Mouse (Mus musculus) embryonic facial prominence, embryonic 14.5 days (tissue): ENCODE results near the gene Spry1. TPM values are rescaled to one million over a fixed set of nuclear protein-coding genes. Genes with fewer than 3 reads are reported as not detected.

ENCODE experiments used
- ATAC-seq: fragments of 200-750 bp; cut with Nextera tagmentation; 2 replicates; pipeline ENCODE4 v1.8.0; 2017; ENCODE audit warnings: low read depth, moderate number of reproducible peaks, moderate TSS enrichment
- DNase-seq: peaks from one replicate; pipeline ENCODE4 v3.0.0-alpha.2; 2015; ENCODE audit warnings: low spot score
- H3K27ac ChIP-seq: fragments of 300-500 bp; sonication (generic); replicated peaks from 2 replicates; pipeline ENCODE4 v1.5.1; 2014; ENCODE audit warnings: low read depth, mild to moderate bottlenecking, low read length, moderate library complexity
- H3K27me3 ChIP-seq: fragments of 300-500 bp; sonication (generic); replicated peaks from 2 replicates; pipeline ENCODE4 v1.6.1; 2014; ENCODE audit warnings: low read length; ENCODE audit not compliant: control insufficient read depth, insufficient read depth
- H3K36me3 ChIP-seq: fragments of 300-500 bp; sonication (generic); 2 replicates; pipeline ENCODE4 v1.6.1; 2014; ENCODE audit warnings: low read length, mixed read lengths; ENCODE audit not compliant: control insufficient read depth, insufficient read depth
- H3K4me1 ChIP-seq: fragments of 300-500 bp; sonication (generic); 2 replicates; pipeline ENCODE4 v1.6.1; 2014; ENCODE audit warnings: antibody characterized with exemption, low read length; ENCODE audit not compliant: control insufficient read depth, insufficient read depth
- H3K4me2 ChIP-seq: fragments of 300-500 bp; sonication (generic); 2 replicates; pipeline ENCODE4 v1.6.1; 2014; ENCODE audit warnings: low read depth, mild to moderate bottlenecking, low read length, moderate library complexity, mixed read lengths
- H3K4me3 ChIP-seq: fragments of 300-500 bp; sonication (generic); 2 replicates; pipeline ENCODE4 v1.5.1; 2014; ENCODE audit warnings: low read depth, mild to moderate bottlenecking, low read length
- H3K9ac ChIP-seq: fragments of 300-500 bp; sonication (generic); 2 replicates; pipeline ENCODE4 v1.6.1; 2014; ENCODE audit warnings: low read depth, mild to moderate bottlenecking, low read length, moderate library complexity, mixed read lengths
- H3K9me3 ChIP-seq: fragments of 300-500 bp; sonication (generic); 2 replicates; pipeline ENCODE4 v1.6.1; 2016; ENCODE audit warnings: low read length; ENCODE audit not compliant: control insufficient read depth
- WGBS: fragments of 180-500 bp; shearing (Covaris S2); extraction: QIAGEN DNeasy Blood & Tissue Kit; methylation state at CpG from one replicate; pipeline ENCODE4 v1.1.7; 2014; 5-methylcytosine and 5-hydroxymethylcytosine counted together
- polyA plus RNA-seq: library from polyadenylated mRNA; unstranded; fragments of >200 nt; fragmentation: Nextera tagmentation; extraction: Ambion mirVana; gene quantifications from 2 replicates; pipeline ENCODE4 v1.2.1, GENCODE M21; 2014

Gene Spry1
- polyA plus RNA-seq, 1 experiment from 2014 or later: 19.8 TPM

GRCm38 (mm10) chr3:37692945-37693344 is 53.2 kb downstream of the Spry1 start:
- Histone ChIP-seq H3K27me3 (no peaks in the 10 kb centered on the region), H3K4me2 (no peak overlapping the region), H3K4me3 (no peak overlapping the region), H3K36me3 (no peaks in the 10 kb centered on the region), H3K27ac (no peak overlapping the region), H3K4me1 (no peaks in the 10 kb centered on the region), H3K9ac (no peak overlapping the region), H3K9me3 (no peaks in the 10 kb centered on the region)
- DNase-seq (no peak), ATAC-seq (no peak)
- WGBS: 59% methylated on average over 4 of the region's 4 CpGs

GRCm38 (mm10) chr3:37693552-37693951 is 53.8 kb downstream of the Spry1 start:
- Histone ChIP-seq H3K4me1 (no peaks in the 10 kb centered on the region), H3K36me3 (no peaks in the 10 kb centered on the region), H3K9ac (no peak overlapping the region), H3K9me3 (no peaks in the 10 kb centered on the region), H3K4me2 (no peak overlapping the region), H3K27me3 (no peaks in the 10 kb centered on the region), H3K27ac (no peak overlapping the region), H3K4me3 (no peak overlapping the region)
- WGBS: 71% methylated on average over 8 of the region's 8 CpGs
- ATAC-seq (no peak), DNase-seq (no peak)

Other genes starting within 250 kb of the Spry1 start
- 29.0 and 32.9 TPM in 2 replicates for gene Spata5, start 220.1 kb upstream of the Spry1 start, polyA plus RNA-seq
- 4.7 and 6.7 TPM in 2 replicates for gene Nudt6, start 219.7 kb upstream of the Spry1 start, polyA plus RNA-seq
- 5.6 and 5.8 TPM in 2 replicates for gene Gm5148, start 84.5 kb downstream of the Spry1 start, polyA plus RNA-seq